Mouse (Mus musculus): ENCODE data around the gene Nsun2. TPM values are rescaled to one million over a fixed set of nuclear protein-coding genes. Genes with fewer than 3 reads are reported as not detected.
"Not testable (repeated sequence)": the region's sequence is repeated elsewhere in the genome, so short reads cannot be mapped to it uniquely, and the experiment has no call there.

The Nsun2 gene
- polyA plus RNA-seq, 1 experiment from 2014 or later: 150 TPM

- WGBS: 73% methylated on average over 12 of the region's 12 CpGs
Measured at GRCm38 (mm10) chr13:69562654-69563574, 29.4 kb downstream of the Nsun2 start.

GRCm38 (mm10) chr13:69563905-69564304 is 30.4 kb downstream of the Nsun2 start:
- Histone ChIP-seq H3K27me3 (ENCODE audit: low read depth, poor library complexity, severe bottlenecking) (no peaks in the 10 kb centered on the region), H3K9me3 (replicated peaks) (no peaks in the 10 kb centered on the region), H3K36me3 (no peaks in the 10 kb centered on the region), H3K4me3 (no peak overlapping the region), H3K27ac (replicated peaks) (no peak overlapping the region), H3K4me1 (peaks cover 11% of the 10 kb centered on the region)
- WGBS: 88% methylated on average over 3 of the region's 3 CpGs
- no peak for DNase-seq (ENCODE audit: low spot score)

More at GRCm38 (mm10) chr13:69562654-69563574, 29.4 kb downstream of the Nsun2 start:
- peaks cover 11% of the 10 kb centered on the region for H3K4me1 ChIP-seq
- no peak for DNase-seq (ENCODE audit: low spot score)
- no peak overlapping the region for H3K27ac ChIP-seq (replicated peaks)
- H3K9me3 ChIP-seq (replicated peaks): no peaks in the 10 kb centered on the region
- H3K36me3 ChIP-seq: no peaks in the 10 kb centered on the region
- H3K27me3 ChIP-seq (ENCODE audit: low read depth, poor library complexity, severe bottlenecking): no peaks in the 10 kb centered on the region
- no peak overlapping the region for H3K4me3 ChIP-seq

GRCm38 (mm10) chr13:69564573-69564972 is 31.0 kb downstream of the Nsun2 start:
- Histone ChIP-seq H3K27ac (replicated peaks) (no peak overlapping the region), H3K4me1 (peaks cover 5% of the 10 kb centered on the region), H3K36me3 (no peaks in the 10 kb centered on the region), H3K4me3 (no peak overlapping the region), H3K27me3 (ENCODE audit: low read depth, poor library complexity, severe bottlenecking) (no peaks in the 10 kb centered on the region), H3K9me3 (replicated peaks) (no peaks in the 10 kb centered on the region)
- no peak for DNase-seq (ENCODE audit: low spot score)

GRCm38 (mm10) chr13:69565401-69565800 is 31.9 kb downstream of the Nsun2 start:
- H3K4me3 ChIP-seq; H3K4me1 ChIP-seq; H3K27ac ChIP-seq (replicated peaks); DNase-seq (ENCODE audit: low spot score); H3K27me3 ChIP-seq (ENCODE audit: low read depth, poor library complexity, severe bottlenecking); H3K36me3 ChIP-seq; H3K9me3 ChIP-seq (replicated peaks): not testable (repeated sequence)
- 90% methylated on average over 4 of the region's 4 CpGs for WGBS

- Histone ChIP-seq H3K9me3 (replicated peaks) (no peaks in the 10 kb centered on the region), H3K4me1 (no peaks in the 10 kb centered on the region), H3K4me3 (no peak overlapping the region), H3K27ac (replicated peaks) (no peak overlapping the region), H3K27me3 (ENCODE audit: low read depth, poor library complexity, severe bottlenecking) (no peaks in the 10 kb centered on the region), H3K36me3 (no peaks in the 10 kb centered on the region)
- 86% methylated on average over 9 of the region's 9 CpGs for WGBS
- DNase-seq (ENCODE audit: low spot score): no peak
Measured at GRCm38 (mm10) chr13:69569201-69569600, 35.7 kb downstream of the Nsun2 start.

- Histone ChIP-seq H3K4me1 (no peaks in the 10 kb centered on the region), H3K9me3 (replicated peaks) (no peaks in the 10 kb centered on the region), H3K36me3 (no peaks in the 10 kb centered on the region), H3K27ac (replicated peaks) (no peak overlapping the region), H3K27me3 (ENCODE audit: low read depth, poor library complexity, severe bottlenecking) (no peaks in the 10 kb centered on the region), H3K4me3 (no peak overlapping the region)
- no peak for DNase-seq (ENCODE audit: low spot score)
- 96% methylated on average over 3 of the region's 3 CpGs for WGBS
Measured at GRCm38 (mm10) chr13:69572594-69572993, 39.0 kb downstream of the Nsun2 start.

GRCm38 (mm10) chr13:69576676-69577075 is 43.1 kb downstream of the Nsun2 start:
- Histone ChIP-seq H3K27me3 (ENCODE audit: low read depth, poor library complexity, severe bottlenecking) (no peaks in the 10 kb centered on the region), H3K27ac (replicated peaks) (no peak overlapping the region), H3K36me3 (no peaks in the 10 kb centered on the region), H3K4me1 (no peaks in the 10 kb centered on the region), H3K4me3 (no peak overlapping the region), H3K9me3 (replicated peaks) (no peaks in the 10 kb centered on the region)
- no peak for DNase-seq (ENCODE audit: low spot score)
- 66% methylated on average over 11 of the region's 11 CpGs for WGBS

- no peaks in the 10 kb centered on the region for H3K27me3 ChIP-seq (ENCODE audit: low read depth, poor library complexity, severe bottlenecking)
- WGBS: 89% methylated on average over 16 of the region's 16 CpGs
- H3K4me3 ChIP-seq: no peak overlapping the region
- no peak overlapping the region for H3K27ac ChIP-seq (replicated peaks)
- no peaks in the 10 kb centered on the region for H3K9me3 ChIP-seq (replicated peaks)
- H3K36me3 ChIP-seq: 0 out of 2 replicates have a peak, but pooled peaks cover 2% of the 10 kb centered on the region
- no peak for DNase-seq (ENCODE audit: low spot score)
- no peaks in the 10 kb centered on the region for H3K4me1 ChIP-seq
Measured at GRCm38 (mm10) chr13:69577181-69577834, 43.8 kb downstream of the Nsun2 start.

GRCm38 (mm10) chr13:69582411-69582810 is 48.9 kb downstream of the Nsun2 start:
- no peak overlapping the region for H3K4me3 ChIP-seq
- no peak for DNase-seq (ENCODE audit: low spot score)
- H3K27me3 ChIP-seq (ENCODE audit: low read depth, poor library complexity, severe bottlenecking): no peaks in the 10 kb centered on the region
- WGBS: 93% methylated on average over 6 of the region's 6 CpGs
- 0 out of 2 replicates have a peak, but pooled peaks cover 3% of the 10 kb centered on the region for H3K36me3 ChIP-seq
- H3K9me3 ChIP-seq (replicated peaks): no peaks in the 10 kb centered on the region
- H3K27ac ChIP-seq (replicated peaks): no peak overlapping the region
- H3K4me1 ChIP-seq: peaks cover 11% of the 10 kb centered on the region

- DNase-seq (ENCODE audit: low spot score): no peak
- 0 out of 2 replicates have a peak, but pooled peaks cover 3% of the 10 kb centered on the region for H3K36me3 ChIP-seq
- 89% methylated on average over 6 of the region's 6 CpGs for WGBS
- H3K4me3 ChIP-seq: no peak overlapping the region
- no peak overlapping the region for H3K27ac ChIP-seq (replicated peaks)
- no peaks in the 10 kb centered on the region for H3K27me3 ChIP-seq (ENCODE audit: low read depth, poor library complexity, severe bottlenecking)
- H3K9me3 ChIP-seq (replicated peaks): no peaks in the 10 kb centered on the region
- peaks cover 11% of the 10 kb centered on the region for H3K4me1 ChIP-seq
Measured at GRCm38 (mm10) chr13:69583591-69583990, 50.0 kb downstream of the Nsun2 start.

- Histone ChIP-seq H3K9me3 (replicated peaks) (no peaks in the 10 kb centered on the region), H3K36me3 (0 out of 2 replicates have a peak, but pooled peaks cover 3% of the 10 kb centered on the region), H3K27me3 (ENCODE audit: low read depth, poor library complexity, severe bottlenecking) (no peaks in the 10 kb centered on the region), H3K27ac (replicated peaks) (no peak overlapping the region), H3K4me3 (no peak overlapping the region), H3K4me1 (peaks cover 11% of the 10 kb centered on the region)
- no peak for DNase-seq (ENCODE audit: low spot score)
- WGBS: 71% methylated on average over 6 of the region's 6 CpGs
Measured at GRCm38 (mm10) chr13:69585828-69586227, 52.3 kb downstream of the Nsun2 start.

GRCm38 (mm10) chr13:69586337-69586736 is 52.8 kb downstream of the Nsun2 start:
- H3K4me1 ChIP-seq: peaks cover 11% of the 10 kb centered on the region
- no peaks in the 10 kb centered on the region for H3K27me3 ChIP-seq (ENCODE audit: low read depth, poor library complexity, severe bottlenecking)
- WGBS: 58% methylated on average over 10 of the region's 10 CpGs
- no peak for DNase-seq (ENCODE audit: low spot score)
- H3K4me3 ChIP-seq: no peak overlapping the region
- no peak overlapping the region for H3K27ac ChIP-seq (replicated peaks)
- 0 out of 2 replicates have a peak, but pooled peaks cover 3% of the 10 kb centered on the region for H3K36me3 ChIP-seq
- no peaks in the 10 kb centered on the region for H3K9me3 ChIP-seq (replicated peaks)

- peaks cover 11% of the 10 kb centered on the region for H3K4me1 ChIP-seq
- no peaks in the 10 kb centered on the region for H3K9me3 ChIP-seq (replicated peaks)
- H3K4me3 ChIP-seq: no peak overlapping the region
- H3K27ac ChIP-seq (replicated peaks): no peak overlapping the region
- no peak for DNase-seq (ENCODE audit: low spot score)
- WGBS: 86% methylated on average over 3 of the region's 3 CpGs
- H3K36me3 ChIP-seq: 0 out of 2 replicates have a peak, but pooled peaks cover 2% of the 10 kb centered on the region
- no peaks in the 10 kb centered on the region for H3K27me3 ChIP-seq (ENCODE audit: low read depth, poor library complexity, severe bottlenecking)
Measured at GRCm38 (mm10) chr13:69587849-69588248, 54.3 kb downstream of the Nsun2 start.

Data from midbrain, embryonic 10.5 days (tissue).